Comparison of ENCODE assay signal across 15 mouse cellular contexts in genomic region chr8:109463075-109463474, GRCm38 (mm10). TPM values are rescaled to one million over a fixed set of nuclear protein-coding genes. Genes with fewer than 3 reads are reported as not detected.
A peak's percentile ranks its signal among the peaks of the same experiment; 100 is the strongest.
DNase-seq lines count a peak whose midpoint lies in the region; ATAC-seq and TF ChIP-seq lines count a peak whose summit lies in the region.
"Had no signal": no experiment of that assay in that cellular context is flagged by ENCODE, and none has a peak within 500 bp of the region (broad histone marks: within the 10 kb centered on the region; RNA-seq: fewer than 3 reads in every experiment).

No protein-coding gene starts in this region.

- ATAC-seq in forebrain, embryonic 12.5 days (ENCODE audit: low FRiP score): no peak
- ATAC-seq in forebrain, postnatal 0 days: no peak
- no peak for ATAC-seq in hindbrain, embryonic 12.5 days (ENCODE audit: low FRiP score)
- no peak for ATAC-seq in neural tube, embryonic 14.5 days (ENCODE audit: low read depth)

- H3K4me2 ChIP-seq in forebrain, embryonic 12.5 days: 0 out of 2 replicates have a peak overlapping the region, but pooled peaks have one; percentile 49
- H3K4me2 ChIP-seq in forebrain, postnatal 0 days (ENCODE audit: low read depth): no peak overlapping the region
- H3K4me2 ChIP-seq in hindbrain, embryonic 12.5 days (replicated peaks): no peak overlapping the region
- H3K4me2 ChIP-seq in neural tube, embryonic 14.5 days (ENCODE audit: low read depth, low read length): no peak overlapping the region
- H3K4me2 ChIP-seq: liver, embryonic 13.5 days had no signal

- H3K27me3 ChIP-seq in forebrain, embryonic 12.5 days: peaks cover 16% of the 10 kb centered on the region
- H3K27me3 ChIP-seq in forebrain, postnatal 0 days (ENCODE audit: insufficient read depth, low read length): no peaks in the 10 kb centered on the region
- 0 out of 2 replicates have a peak, but pooled peaks cover 6% of the 10 kb centered on the region for H3K27me3 ChIP-seq in hindbrain, embryonic 12.5 days
- no peaks in the 10 kb centered on the region for H3K27me3 ChIP-seq in neural tube, embryonic 14.5 days (ENCODE audit: control insufficient read depth, insufficient read depth, low read length)
- H3K27me3 ChIP-seq: heart, embryonic 15.5 days; liver, embryonic 13.5 days had no signal

- no peak for TF ChIP-seq CTCF in forebrain, postnatal 0 days (IDR thresholded peaks at IDR 0.05; ENCODE audit: low read depth)

- no peak for DNase-seq in forebrain, postnatal 0 days
- DNase-seq in right cerebral cortex, postnatal 4 days: peak; percentile 37
- no peak for DNase-seq in right cerebral cortex, postnatal 36 days (ENCODE audit: low spot score in 2 of 2)
- no peak for DNase-seq in kidney, postnatal 14 days
- DNase-seq in kidney, postnatal 25 days: no peak
- DNase-seq: cerebellum, adult 11 months; kidney, adult 8-10 months; liver, embryonic 13.5 days; right cerebral cortex, adult 18-20 months had no signal

- H3K4me1 ChIP-seq in forebrain, embryonic 12.5 days: peaks cover 52% of the 10 kb centered on the region
- H3K4me1 ChIP-seq in forebrain, postnatal 0 days (ENCODE audit: insufficient read depth): peaks cover 39% of the 10 kb centered on the region
- peaks cover 39% of the 10 kb centered on the region for H3K4me1 ChIP-seq in hindbrain, embryonic 12.5 days
- peaks cover 32% of the 10 kb centered on the region for H3K4me1 ChIP-seq in neural tube, embryonic 14.5 days (ENCODE audit: control insufficient read depth, insufficient read depth, low read length)
- H3K4me1 ChIP-seq: megakaryocyte, embryonic 14.5 days had no signal

- no peaks in the 10 kb centered on the region for H3K36me3 ChIP-seq in forebrain, embryonic 12.5 days (replicated peaks)
- no peaks in the 10 kb centered on the region for H3K36me3 ChIP-seq in forebrain, postnatal 0 days (ENCODE audit: insufficient read depth)
- H3K36me3 ChIP-seq in hindbrain, embryonic 12.5 days: no peaks in the 10 kb centered on the region
- no peaks in the 10 kb centered on the region for H3K36me3 ChIP-seq in neural tube, embryonic 14.5 days (ENCODE audit: control insufficient read depth, insufficient read depth, low read length)
- H3K36me3 ChIP-seq: heart, embryonic 15.5 days; liver, embryonic 13.5 days had no signal

- WGBS in forebrain, embryonic 12.5 days: 54% methylated on average over 2 of the region's 2 CpGs
- 3% methylated on average over 2 of the region's 2 CpGs for WGBS in forebrain, postnatal 0 days
- 27% methylated on average over 2 of the region's 2 CpGs for WGBS in hindbrain, embryonic 12.5 days
- 16% methylated on average over 2 of the region's 2 CpGs for WGBS in neural tube, embryonic 14.5 days

- H3K27ac ChIP-seq in forebrain, embryonic 12.5 days: peak overlapping the region; percentile 93
- H3K27ac ChIP-seq in forebrain, postnatal 0 days (ENCODE audit: low read depth, low read length): no peak overlapping the region; the same call in 1 of the 2 replicates
- peak overlapping the region; percentile 95 for H3K27ac ChIP-seq in hindbrain, embryonic 12.5 days
- H3K27ac ChIP-seq in neural tube, embryonic 14.5 days (ENCODE audit: low read depth, low read length): peak overlapping the region; percentile 88
- H3K27ac ChIP-seq: heart, embryonic 15.5 days; liver, embryonic 13.5 days had no signal

- no peak overlapping the region for H3K9ac ChIP-seq in forebrain, embryonic 12.5 days
- H3K9ac ChIP-seq in forebrain, postnatal 0 days: no peak overlapping the region
- H3K9ac ChIP-seq in hindbrain, embryonic 12.5 days: no peak overlapping the region
- H3K9ac ChIP-seq in neural tube, embryonic 14.5 days (replicated peaks; ENCODE audit: low read depth, low read length): no peak overlapping the region
- H3K9ac ChIP-seq: heart, embryonic 15.5 days; liver, embryonic 13.5 days had no signal

- H3K4me3 ChIP-seq in forebrain, embryonic 12.5 days (replicated peaks): no peak overlapping the region
- H3K4me3 ChIP-seq in forebrain, postnatal 0 days (ENCODE audit: low read depth, low read length): no peak overlapping the region
- no peak overlapping the region for H3K4me3 ChIP-seq in hindbrain, embryonic 12.5 days
- no peak overlapping the region for H3K4me3 ChIP-seq in neural tube, embryonic 14.5 days (ENCODE audit: low read depth, low read length)
- H3K4me3 ChIP-seq: liver, embryonic 13.5 days; megakaryocyte, embryonic 14.5 days had no signal

- H3K9me3 ChIP-seq in forebrain, embryonic 12.5 days: no peaks in the 10 kb centered on the region
- H3K9me3 ChIP-seq in forebrain, postnatal 0 days (ENCODE audit: low read length): no peaks in the 10 kb centered on the region
- no peaks in the 10 kb centered on the region for H3K9me3 ChIP-seq in hindbrain, embryonic 12.5 days (replicated peaks)
- no peaks in the 10 kb centered on the region for H3K9me3 ChIP-seq in neural tube, embryonic 14.5 days (ENCODE audit: control insufficient read depth, low read length)
- H3K9me3 ChIP-seq: heart, embryonic 15.5 days; liver, embryonic 13.5 days had no signal

RNA-seq across cellular contexts. Expression of gene Pmfbp1, which starts 30.8 kb away (rescaled TPM):
- 0.28 and 0.40 TPM in 2 replicates for polyA plus RNA-seq in forebrain, embryonic 12.5 days (2016; fragmentation: Nextera tagmentation; extraction: Ambion mirVana)
- total RNA-seq in forebrain, postnatal 0 days (2014; rRNA removed): 0.38 and 2.2 TPM in 2 replicates
- 0.08 and 0.25 TPM in 2 replicates for polyA plus RNA-seq in forebrain, postnatal 0 days (2015; fragmentation: Nextera tagmentation; extraction: Ambion mirVana)
- polyA plus RNA-seq in hindbrain, embryonic 12.5 days (2016; fragmentation: Nextera tagmentation; extraction: Ambion mirVana): 2.9 and 3.3 TPM in 2 replicates
- 2.2 and 2.8 TPM in 2 replicates for polyA plus RNA-seq in neural tube, embryonic 14.5 days (2014; fragmentation: Nextera tagmentation; extraction: Ambion mirVana)
- polyA plus RNA-seq: liver, embryonic 13.5 days; stomach, embryonic 16.5 days had no signal
